Mouse (Mus musculus) gastrocnemius, adult 8-10 months (tissue): ENCODE data around the gene Pim2. TPM values are rescaled to one million over a fixed set of nuclear protein-coding genes. Genes with fewer than 3 reads are reported as not detected.

Experiments used
- DNase-seq, 2 experiments: peaks; one replicate each; pipeline ENCODE4 v3.0.0; 2022; ENCODE audit warnings: low spot score in 2 of 2
- total RNA-seq, 4 experiments: library from RNA; stranded (reverse); gene quantifications; 2 replicates each; pipeline ENCODE4 v1.2.4; 2022

The Pim2 gene
- total RNA-seq, result 1 to 10 TPM; 1.1 to 3.3 (median 1.7) TPM

- peak; percentile 33 to 75 for DNase-seq
Observed at GRCm38 (mm10) chrX:7878007-7878419, at the start of gene Pim2. Gene Pim2 (plus strand): TSS chrX:7878262.

- DNase-seq, result no peak
Observed at GRCm38 (mm10) chrX:7837146-7837545, 40.9 kb upstream of the Pim2 start.

- no peak for DNase-seq
Observed at GRCm38 (mm10) chrX:7840842-7841162, 37.3 kb upstream of the Pim2 start.

- DNase-seq, result peak; percentile 85 to 90
Observed at GRCm38 (mm10) chrX:7841163-7842162, 36.6 kb upstream of the Pim2 start, which contains the start of gene Otud5. Gene Otud5 (plus strand): TSS chrX:7841364.

DNA sequence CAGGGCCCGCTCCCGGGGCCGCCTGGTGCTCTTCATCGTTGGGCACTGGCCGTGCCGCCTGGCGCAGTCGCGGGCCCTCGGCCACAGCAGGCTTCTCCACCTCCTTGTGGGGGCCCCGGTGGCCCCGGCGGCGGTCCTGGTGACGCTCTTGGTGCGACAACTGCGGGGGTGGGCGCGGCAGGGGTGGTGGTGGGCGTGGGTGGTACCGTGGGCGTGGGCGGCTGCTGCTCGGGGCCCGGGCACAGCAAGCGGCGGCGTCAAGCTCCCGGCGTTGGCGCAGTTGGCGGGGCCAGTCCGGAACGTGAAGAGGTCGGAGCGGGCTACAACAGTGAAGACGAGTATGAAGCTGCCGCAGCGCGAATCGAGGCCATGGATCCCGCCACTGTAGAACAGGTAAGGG lies 35.7 kb upstream of the Pim2 start:
- no peak for DNase-seq

- no peak for DNase-seq
Observed at GRCm38 (mm10) chrX:7847845-7848244, 30.2 kb upstream of the Pim2 start.

DNA sequence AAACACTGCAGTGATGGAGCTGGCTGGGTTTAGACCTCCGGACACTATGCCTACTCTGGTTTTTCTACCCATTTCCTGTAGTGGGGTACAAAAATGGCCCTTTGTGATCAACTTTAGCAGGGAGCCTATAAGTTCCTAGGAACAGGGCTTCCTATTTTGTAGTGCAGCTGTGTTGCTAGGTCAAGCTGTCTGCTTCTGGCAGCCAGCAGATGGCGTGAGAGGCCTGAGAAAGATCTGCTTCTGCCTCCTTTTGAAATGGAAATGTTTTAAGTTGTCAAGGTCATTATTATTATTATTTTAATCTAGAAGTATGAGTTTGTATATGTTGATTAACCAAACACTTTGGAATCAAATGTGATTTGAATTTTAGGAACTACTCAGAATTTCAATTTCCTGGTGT lies 23.5 kb upstream of the Pim2 start:
- DNase-seq, result no peak

GRCm38 (mm10) chrX:7859191-7859753 lies 18.8 kb upstream of the Pim2 start:
- no peak for DNase-seq

GRCm38 (mm10) chrX:7863181-7863580 lies 14.9 kb upstream of the Pim2 start:
- no peak for DNase-seq

- DNase-seq, result no peak
Observed at GRCm38 (mm10) chrX:7864551-7864950, 13.5 kb upstream of the Pim2 start.

DNA sequence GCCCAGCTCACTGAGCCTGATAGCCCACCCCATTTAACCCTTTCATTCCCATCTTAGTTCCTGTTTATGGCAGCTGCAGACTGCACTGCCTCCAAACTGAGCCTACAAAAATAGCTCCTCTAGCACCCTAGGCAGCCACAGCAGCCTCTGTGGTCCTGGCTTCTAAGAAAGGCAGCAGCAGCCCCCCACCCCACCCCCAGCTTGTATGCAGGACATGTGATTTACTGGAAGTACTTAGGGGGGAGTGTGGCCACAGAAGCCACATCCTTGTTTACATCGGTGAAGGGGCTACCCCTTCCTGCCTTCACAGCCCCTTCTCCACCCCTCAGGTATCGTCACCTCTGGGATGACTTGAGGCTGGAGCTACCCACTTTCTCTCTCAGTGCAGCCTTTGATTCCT lies 12.7 kb upstream of the Pim2 start:
- no peak for DNase-seq

DNA sequence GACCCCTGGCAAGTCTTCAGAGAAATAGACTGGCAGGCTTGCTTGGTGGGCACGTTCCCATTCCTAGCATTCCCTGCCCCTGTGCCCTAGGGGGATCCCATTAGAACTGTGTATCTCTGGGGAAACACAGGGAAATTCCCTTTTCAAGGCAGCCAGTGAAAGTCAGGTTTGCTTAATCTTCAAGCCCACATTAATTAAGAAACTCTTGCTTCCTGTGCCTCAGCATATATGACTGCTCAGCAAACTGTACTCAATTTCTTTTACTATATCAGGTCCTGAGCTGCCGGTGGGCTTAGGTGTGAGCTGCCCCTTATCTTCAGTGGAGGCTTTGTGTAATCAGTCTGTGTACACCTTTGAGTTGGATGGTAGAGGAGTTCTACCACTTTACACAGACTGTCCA lies 12.3 kb upstream of the Pim2 start:
- DNase-seq, result no peak

DNA sequence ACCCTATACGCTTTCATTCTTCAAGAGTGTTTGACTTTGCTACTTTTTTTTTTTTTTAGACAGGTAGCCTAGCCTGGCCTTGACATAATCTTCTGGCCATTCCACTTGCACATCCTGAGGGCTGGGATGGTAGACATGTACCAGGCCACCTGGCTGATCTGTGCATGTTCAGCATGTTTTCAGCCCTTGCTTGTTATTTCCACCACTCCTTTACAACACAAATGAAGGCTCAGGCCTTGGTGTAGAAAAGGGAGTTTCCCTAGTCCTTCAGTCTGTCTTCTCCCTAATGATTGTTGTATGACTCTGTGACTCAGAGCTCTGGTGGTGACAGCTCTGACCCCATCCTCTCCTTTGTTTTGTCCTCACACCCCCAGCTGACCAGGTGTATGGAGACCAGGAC lies 10.9 kb upstream of the Pim2 start:
- DNase-seq, result no peak

DNA sequence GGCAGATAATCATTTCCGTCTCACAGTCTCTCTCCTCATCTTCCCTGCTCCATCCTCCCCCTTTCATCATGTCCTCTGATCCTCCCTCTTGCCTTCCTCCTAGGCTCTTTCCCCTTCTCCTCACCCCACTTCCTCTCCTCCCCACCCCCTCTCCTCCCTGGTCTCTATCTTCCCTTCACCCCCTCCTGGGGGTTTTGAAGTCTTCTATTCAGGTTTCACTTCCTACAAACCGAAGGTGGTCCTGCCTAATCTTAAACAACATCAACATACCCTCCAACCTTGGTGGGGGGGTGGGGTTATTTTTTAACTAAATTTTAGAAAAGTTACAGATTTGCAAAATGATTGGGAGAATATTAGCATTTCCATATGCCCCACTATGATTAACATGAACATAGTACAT lies 9.6 kb upstream of the Pim2 start:
- DNase-seq, result no peak

DNA sequence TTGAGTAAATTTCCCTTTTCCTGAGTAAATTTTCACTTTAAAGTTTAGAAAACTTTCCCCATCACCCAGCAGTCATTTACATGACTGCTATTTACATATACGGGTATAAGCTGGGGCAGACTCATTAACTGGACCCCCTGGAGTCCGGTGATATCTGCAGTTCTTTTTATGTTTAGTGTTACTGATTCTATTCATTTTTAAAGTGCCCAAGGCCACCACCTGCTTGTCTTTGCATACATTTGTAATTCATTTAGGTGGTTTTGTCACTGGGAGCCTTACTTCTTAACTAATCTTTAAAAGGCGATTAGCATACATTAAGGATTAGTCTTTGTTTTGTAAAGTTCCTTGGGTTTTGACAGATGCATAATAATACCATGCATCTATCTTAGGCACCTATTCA lies 8.2 kb upstream of the Pim2 start:
- no peak for DNase-seq

DNA sequence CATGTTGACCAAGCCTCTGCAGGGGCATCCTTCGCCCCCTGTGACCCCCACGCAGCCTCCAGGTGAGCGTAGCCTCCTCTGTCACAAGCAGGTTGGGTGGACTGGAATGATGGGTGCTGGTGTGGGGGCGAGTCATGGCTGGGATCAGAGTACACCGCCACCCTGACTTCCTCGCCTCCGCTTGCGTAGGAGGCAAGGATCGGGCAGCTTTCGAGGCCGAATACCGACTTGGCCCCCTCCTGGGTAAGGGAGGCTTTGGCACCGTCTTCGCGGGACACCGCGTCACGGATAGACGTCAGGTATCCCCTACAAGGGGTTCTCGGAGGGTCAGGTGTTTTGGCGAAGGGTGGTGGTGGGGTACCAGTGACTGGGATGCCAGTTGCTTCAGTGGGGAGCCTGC lies 433 bp downstream of the Pim2 start:
- no peak for DNase-seq

DNA sequence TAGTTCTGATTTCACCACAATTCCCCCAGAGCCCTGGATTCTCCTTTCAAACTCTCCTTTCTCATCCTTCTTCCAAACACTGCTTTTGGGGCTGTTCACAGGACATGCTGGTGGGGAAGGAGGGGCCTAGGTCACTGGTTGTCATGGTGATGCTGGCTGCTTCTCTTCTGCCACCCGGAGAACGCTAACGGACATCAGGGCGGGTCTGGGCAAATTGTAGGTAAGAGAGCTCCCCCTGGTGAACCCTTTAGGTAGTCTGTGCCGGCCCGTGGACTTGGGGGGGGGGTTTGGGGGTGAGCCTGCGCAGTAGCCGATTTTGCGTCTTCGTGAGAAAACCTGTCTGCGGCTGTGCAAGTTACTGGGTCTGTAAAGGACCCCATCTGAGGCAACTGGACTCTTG lies 1.8 kb downstream of the Pim2 start:
- DNase-seq, result peak; percentile 10 to 47

GRCm38 (mm10) chrX:7883841-7884567 lies 5.9 kb downstream of the Pim2 start, which contains the start of gene Slc35a2:
Gene Slc35a2 (plus strand): TSS chrX:7884028.
- peak; percentile 84 to 85 for DNase-seq

DNA sequence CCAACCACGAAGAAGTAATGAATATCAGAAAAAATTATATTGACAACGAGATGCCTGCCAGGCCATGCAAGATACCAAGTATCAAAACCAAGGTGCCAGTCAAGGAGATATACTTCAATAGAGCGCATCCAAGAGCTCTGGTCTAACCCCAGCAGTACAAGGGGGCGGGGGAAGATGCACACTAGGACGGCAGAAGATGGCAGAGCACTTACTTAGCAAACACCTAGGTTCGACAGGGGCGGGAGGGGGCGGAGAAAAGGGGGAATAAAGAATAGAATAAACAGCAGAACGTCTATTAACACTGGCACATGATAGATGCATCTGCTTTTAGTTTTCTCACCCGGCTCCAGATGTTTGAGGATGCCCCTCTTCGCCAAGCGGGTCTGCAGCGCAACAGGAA lies 20.1 kb downstream of the Pim2 start:
- no peak for DNase-seq

DNA sequence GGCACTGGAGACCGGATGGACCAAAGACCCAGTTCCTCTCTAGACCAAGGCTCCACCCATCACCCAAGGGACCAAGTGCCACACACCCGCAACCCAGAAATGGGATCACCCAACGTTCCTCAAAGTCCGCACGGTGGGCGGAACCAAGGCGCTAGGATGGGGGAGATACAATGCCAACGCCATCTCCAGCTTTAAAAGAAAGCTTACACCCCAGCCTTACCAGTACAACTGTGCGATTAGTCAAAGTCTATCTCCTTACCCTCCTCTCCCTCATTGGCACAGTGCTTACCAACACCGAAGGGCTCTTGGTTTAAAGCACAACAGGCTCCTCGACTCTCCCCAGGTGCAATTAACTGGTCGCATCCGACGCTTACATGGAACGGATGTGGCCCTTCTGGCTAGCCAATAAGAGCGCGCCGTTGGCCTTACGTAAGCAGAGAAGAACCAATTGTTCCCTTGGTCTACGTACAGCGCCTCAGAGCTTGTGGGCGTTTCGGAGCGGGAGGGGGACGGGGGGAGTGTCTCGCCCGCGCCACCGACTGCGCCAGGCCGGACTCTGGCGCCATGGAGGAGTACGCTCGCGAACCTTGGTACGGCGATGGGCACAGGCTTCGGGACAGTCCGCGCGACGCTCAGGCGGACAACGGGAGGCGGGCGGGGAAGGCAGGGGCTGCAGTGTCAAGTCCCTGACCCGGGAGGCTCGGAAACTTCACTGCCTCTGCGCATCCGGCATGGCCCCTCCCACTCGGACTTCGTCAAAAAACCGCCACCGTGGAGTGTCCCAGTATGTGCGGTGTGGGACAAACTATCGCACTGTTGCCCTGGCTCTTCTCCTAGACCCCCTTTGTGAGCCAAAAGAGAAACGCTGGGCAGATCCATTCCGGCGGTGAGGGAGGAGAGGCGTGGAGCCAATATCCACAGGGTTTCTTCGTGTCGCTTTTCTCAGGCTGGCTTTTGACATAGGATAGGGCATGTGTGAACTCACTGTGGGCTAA lies 21.1 kb downstream of the Pim2 start, which contains the start of the genes Pqbp1 and Timm17b:
Gene Pqbp1 (minus strand): TSS at position 390 of the 995 bp plus-strand sequence.
Gene Timm17b (plus strand): TSS at position 478 of the 995 bp plus-strand sequence.
- DNase-seq, result peak; percentile 74 to 83

DNA sequence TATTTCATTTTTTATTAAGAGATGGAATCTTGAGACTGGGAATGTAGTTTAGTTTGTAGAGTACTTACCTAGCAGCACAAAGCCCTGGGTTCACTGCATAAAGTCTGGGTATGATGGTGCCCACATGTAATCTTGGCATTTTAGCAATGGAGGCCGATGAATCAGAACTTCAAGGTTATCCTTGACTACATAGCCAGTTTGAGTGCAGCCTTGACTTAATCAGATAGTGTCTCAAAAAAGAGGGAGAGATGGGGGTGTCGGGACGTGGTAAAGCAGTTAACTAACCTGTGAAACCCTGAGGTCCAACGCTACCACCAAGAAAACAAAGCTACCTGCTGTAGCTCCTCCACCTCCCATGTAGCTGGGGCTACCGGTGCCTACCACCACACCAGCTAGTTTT lies 26.4 kb downstream of the Pim2 start:
- no peak for DNase-seq
